Mouse (Mus musculus): ENCODE results near the gene Ccdc70.
"Not testable (repeated sequence)": the region's sequence is repeated elsewhere in the genome, so short reads cannot be mapped to it uniquely, and the experiment has no call there.

The Ccdc70 gene

GRCm38 (mm10) chr8:21969475-21969874 is at the start of gene Ccdc70:
Gene Ccdc70 (plus strand): TSS chr8:21969775.
- no peak for DNase-seq (ENCODE audit: low read depth)

- not testable (repeated sequence) for DNase-seq (ENCODE audit: low read depth)
Observed at GRCm38 (mm10) chr8:21930754-21931153, 38.8 kb upstream of the Ccdc70 start.

GRCm38 (mm10) chr8:21932610-21933009 is 37.0 kb upstream of the Ccdc70 start, which contains the start of gene Defb15:
Gene Defb15 (minus strand): TSS chr8:21932710.
- no peak for DNase-seq (ENCODE audit: low read depth)

DNA sequence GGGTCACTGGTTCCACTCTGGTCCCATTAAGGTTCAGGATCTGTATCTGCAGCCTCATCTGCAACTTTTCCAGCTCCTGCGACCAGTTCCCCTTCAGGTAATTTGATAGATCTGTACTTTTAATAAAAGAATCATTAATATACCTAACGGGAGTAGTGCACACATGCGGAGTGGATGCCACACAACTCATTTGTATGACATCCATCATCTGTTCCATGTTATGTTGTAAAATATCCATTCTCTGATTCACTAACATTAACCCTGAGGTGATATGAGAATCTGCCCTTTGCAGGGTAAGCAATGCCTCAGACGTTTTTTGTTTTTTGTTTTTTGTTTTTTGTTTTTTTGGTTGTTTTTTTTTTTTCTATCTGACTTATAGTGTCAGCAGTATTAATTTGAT is 31.5 kb upstream of the Ccdc70 start, which contains the start of gene Defb35:
TSS of gene Defb35 (plus strand) at position 301 of the 400 bp plus-strand sequence.
- DNase-seq (ENCODE audit: low read depth), result not testable (repeated sequence)

DNA sequence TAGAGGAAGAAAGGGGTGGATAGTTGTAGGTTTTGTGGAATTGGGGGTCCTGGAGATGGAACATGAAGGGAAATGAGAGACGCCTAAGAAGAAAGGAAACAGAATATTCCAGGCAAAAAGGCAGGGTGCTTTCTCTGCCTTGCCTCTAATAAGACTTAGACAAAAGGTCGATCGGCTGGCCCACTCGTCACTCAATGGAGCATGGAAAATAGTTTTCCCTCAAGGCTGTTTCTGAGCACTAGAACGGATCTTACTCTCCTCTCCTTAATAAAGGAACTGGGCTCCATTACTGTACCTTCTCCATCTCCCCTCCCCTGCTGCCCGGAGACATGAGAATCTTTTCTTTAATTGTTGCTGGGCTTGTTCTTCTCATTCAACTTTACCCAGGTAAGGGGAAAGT is 23.1 kb upstream of the Ccdc70 start, which contains the start of gene Defb13:
TSS of gene Defb13 (plus strand) at position 301 of the 400 bp plus-strand sequence.
- no peak for DNase-seq (ENCODE audit: low read depth)

- DNase-seq (ENCODE audit: low read depth), result no peak
Observed at GRCm38 (mm10) chr8:21947311-21948017, 22.1 kb upstream of the Ccdc70 start.

GRCm38 (mm10) chr8:21955321-21955720 is 14.3 kb upstream of the Ccdc70 start:
- DNase-seq (ENCODE audit: low read depth), result peak; percentile 5

- no peak for DNase-seq (ENCODE audit: low read depth)
Observed at GRCm38 (mm10) chr8:21956336-21956735, 13.2 kb upstream of the Ccdc70 start.

- no peak for DNase-seq (ENCODE audit: low read depth)
Observed at GRCm38 (mm10) chr8:21958414-21958813, 11.2 kb upstream of the Ccdc70 start, which contains the start of gene Fam90a1a. Gene Fam90a1a (plus strand): TSS chr8:21958714.

DNA sequence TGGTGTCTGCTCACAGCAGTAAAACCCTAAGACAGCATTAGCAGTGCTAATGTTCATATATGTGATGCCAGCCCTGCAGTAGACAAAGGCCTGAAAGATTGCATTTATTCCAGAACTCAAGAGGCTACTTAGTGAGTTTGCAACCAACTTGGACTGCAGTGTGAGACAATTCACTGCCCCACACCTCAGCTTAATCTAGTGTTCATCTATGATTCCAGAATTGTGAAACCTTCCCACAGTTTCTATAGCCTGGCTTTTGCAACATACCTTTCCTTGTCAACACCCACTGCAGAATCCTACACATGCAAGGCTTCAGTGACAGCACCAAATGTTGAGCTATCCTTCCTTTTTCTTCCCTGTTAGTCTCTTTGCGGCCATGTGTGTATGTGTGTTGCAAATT is 2.9 kb upstream of the Ccdc70 start:
- no peak for DNase-seq (ENCODE audit: low read depth)

- no peak for DNase-seq (ENCODE audit: low read depth)
Observed at GRCm38 (mm10) chr8:21978193-21978592, 8.6 kb downstream of the Ccdc70 start.

- DNase-seq (ENCODE audit: low read depth), result no peak
Observed at GRCm38 (mm10) chr8:21981664-21982337, 12.2 kb downstream of the Ccdc70 start.

- peak; percentile 15 for DNase-seq (ENCODE audit: low read depth)
Observed at GRCm38 (mm10) chr8:21992184-21992583, 22.6 kb downstream of the Ccdc70 start.

DNA sequence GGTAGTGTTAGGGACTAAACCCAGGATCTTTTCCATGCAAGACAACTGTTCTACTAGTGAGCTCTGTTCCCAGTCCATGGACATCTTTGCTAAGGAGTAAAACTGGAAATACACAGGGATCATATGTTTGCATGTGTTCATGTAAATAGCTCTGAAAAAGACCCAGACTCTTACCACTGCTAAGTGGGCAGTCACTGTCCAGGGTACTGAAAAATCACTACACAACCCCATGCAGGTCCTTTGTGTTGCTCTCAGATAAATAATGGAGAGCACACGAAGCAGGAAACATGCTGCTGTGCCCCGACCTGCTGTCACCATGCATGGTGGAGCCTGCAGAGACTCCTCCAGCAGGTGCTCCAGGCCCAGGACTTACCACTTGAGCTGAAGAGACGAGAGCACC is 25.6 kb downstream of the Ccdc70 start:
- DNase-seq (ENCODE audit: low read depth), result no peak

DNA sequence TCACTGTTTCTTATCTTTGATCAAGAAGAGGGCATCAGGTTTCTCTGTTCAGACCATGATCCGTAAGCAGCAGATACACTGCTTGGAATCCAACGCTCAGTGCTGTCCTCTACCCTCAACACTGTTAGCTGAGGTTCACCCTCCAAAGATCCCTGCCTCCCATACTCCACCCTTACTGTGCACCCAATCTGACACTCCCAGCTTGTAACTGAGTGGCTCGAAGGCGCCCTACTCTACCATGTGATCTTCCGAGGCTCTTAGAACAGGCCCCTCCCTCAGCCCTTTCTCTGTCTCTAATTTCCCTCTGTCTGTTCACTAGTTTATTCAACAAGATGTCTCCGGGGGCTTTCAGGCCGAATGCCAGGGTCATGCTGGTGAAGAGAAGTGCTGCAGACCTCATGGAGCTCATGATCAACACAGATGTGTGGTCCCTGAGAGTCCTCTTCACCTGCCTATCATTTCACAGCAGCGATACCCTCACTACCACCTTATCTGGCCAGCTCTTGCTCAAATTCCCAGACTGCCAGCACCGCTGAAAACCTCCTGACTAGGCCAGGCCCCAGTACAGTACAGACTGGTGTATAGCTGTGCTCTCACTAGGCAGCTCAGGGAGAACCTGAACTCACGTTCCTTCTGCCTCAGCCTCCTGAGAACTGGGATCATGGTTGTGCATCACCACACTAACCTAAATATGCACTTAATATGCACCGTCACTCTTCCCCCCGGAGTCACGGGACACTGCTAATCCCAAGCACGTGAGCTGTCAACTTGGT is 35.4 kb downstream of the Ccdc70 start:
- no peak for DNase-seq (ENCODE audit: low read depth)

DNA sequence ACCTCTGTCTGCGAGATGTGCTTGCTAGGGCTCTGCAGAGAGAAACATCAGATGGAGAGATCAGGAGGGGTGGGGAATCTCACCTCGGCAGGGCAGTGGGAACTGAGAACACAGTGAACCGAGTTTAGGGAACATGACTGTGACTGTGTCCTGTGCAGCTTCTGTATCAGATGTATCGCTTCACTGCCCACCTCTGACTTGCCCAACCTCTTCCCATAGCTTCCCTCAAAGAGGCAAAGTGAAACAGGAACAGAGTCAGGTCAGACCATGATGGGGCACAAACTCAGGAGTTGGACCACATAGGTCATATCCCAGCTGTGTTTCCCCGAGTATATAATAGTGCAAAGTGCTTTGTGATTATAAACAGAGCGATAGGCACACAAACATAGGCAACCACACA is 36.8 kb downstream of the Ccdc70 start:
- no peak for DNase-seq (ENCODE audit: low read depth)

DNA sequence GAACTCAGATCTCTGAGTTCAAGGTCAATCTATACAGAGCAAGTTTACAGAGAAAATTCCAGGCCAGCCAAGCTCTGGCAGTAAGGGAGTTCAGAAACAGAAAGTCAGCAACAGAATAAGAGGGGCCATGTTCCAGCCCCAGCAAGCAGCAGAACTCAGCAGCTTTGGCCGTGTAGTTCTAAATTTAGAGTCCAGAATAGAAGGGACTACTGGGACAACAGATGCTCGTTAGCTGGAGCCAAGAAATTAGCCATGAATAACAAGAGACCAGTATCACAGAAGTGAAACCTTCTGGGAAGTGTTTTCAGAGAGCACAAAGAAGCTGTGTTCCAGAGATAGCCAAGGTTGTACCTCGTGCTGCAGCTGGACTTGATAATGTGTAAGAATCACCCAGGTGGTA is 39.8 kb downstream of the Ccdc70 start:
- no peak for DNase-seq (ENCODE audit: low read depth)

DNA sequence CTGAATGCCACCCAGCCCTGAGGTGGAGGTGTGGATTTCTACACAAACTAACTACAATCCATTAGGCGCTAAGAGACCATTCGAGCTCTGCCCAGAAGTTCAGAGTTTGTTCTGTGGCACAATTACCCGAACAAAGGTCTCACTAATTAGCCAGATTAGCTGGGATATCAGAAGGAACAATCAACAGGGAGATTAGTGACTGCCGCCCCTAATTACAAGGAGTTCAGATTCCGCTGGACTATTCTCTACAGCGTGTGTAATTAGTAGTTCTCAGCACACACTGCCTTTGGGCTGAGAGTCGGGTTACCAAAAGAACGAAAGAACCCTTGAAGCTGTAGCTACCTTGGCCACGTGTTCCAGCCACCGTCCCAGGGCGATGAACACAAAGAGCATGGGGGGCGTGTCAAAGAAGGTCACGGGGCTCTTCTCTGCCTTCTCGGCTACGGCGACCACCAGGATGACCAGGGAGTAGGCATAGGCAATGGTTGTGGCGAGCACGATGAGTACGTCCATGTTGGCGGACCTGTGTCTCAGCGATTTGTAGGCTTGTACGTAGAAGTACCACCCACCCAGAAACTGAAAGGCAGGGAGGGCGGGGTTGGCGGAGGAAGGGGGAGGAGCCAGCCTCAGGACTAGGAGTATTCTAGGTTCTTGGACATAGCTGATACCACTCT is 43.6 kb downstream of the Ccdc70 start:
- no peak for DNase-seq (ENCODE audit: low read depth)

GRCm38 (mm10) chr8:22017731-22018130 is 48.2 kb downstream of the Ccdc70 start:
- DNase-seq (ENCODE audit: low read depth), result no peak

GRCm38 (mm10) chr8:22019498-22019897 is 49.9 kb downstream of the Ccdc70 start:
- DNase-seq (ENCODE audit: low read depth), result no peak

- no peak for DNase-seq (ENCODE audit: low read depth)
Observed at GRCm38 (mm10) chr8:22022244-22022643, 52.7 kb downstream of the Ccdc70 start.

Measured in naive thymus-derived CD4-positive, alpha-beta T cell, adult 2 months (primary cell).